Mouse (Mus musculus) cerebellum, adult 9-10 months (tissue): ENCODE measurements around the gene Col23a1.
A peak's percentile ranks its signal among the peaks of the same experiment; 100 is the strongest.
"Not testable (repeated sequence)": the region's sequence is repeated elsewhere in the genome, so short reads cannot be mapped to it uniquely, and the experiment has no call there.

ENCODE experiments used
- DNase-seq: peaks from one replicate; pipeline ENCODE4 v3.0.0; 2022

Gene Col23a1

DNA sequence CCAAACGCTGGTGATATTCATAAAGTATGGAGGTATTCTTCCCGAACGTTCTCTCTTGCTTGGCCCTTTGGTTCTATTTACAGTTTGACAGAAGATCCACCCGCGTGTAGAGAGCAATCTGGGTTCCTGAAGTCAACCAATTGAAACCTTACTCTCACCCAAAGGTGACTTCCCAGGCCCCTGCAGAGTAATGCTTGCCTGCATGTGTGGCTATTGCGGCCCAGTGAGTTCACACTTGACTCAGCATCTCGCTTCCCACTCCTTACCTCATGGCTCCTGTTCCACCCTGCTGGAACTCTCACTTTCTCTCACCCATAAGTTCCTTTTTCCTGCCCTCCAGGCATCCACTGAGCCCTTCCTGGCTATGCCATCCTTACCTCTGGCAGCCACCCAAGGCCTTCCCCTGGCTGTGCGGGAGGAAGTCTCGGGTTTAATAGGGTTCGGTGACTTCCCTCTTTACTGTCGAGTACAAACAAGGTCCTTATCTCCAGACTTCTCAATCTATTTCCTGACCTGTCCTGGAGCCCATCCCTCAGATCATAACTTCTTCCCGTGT, 38.7 kb downstream of the Col23a1 start:
- DNase-seq = no peak

DNA sequence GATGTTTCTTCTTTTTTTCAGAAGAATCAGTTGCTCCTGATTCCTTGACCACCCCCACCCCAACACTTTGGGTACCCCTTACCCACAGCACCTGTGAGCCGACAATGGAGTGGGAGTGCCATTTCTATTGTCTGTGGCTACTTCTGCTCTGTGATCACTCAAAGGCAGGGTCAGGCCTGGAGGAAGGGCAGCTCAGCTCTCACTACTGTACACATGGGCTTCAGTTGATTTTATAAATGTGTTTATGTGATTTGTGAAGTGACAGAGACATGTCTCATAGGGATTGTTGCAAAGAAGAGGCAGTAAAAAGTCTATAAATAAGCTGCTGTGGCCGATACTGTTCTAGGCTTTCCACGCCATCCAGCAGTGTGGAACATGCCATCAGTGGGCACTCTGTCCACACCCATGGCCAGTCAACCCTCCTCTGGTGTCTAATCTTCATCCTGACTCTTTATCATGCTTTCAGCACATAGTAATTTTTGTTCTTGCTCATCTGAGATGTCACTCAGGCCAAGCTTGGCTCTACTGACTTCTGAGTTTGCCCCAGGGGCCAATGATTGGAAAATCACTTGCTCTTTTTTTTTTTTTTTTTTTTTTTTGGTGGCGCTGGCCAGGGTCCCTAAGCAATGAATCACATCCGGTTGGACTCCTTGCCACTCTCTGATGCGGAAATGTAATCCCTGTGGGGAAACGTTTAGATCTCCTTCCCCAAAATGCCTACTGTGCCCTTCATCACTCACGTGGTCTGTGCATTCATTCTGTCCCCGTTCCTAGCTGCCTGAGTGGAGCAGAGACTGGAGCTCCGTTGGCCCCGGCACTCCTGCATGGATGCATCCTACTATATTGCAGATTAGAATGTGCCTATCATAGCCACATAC, 40.4 kb downstream of the Col23a1 start:
- DNase-seq = no peak

DNA sequence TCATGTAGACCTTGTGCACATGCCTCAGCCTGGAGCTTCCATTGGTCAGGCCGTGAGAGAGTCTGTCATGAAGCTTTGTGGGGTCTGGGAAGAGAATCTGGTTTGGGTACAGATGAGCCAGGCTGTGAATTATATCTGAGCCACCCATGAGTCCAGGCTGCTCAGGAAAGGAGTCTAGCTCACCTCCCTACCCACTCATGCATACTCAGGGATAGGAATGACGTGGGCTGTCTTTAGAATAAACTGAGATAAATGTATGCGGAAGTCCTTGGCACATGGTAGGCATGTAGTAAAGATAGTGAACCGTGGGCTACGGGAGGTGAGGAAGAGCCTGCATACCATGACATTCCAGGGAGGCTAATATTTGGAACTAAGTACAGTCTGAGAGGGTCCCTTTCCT, 44.3 kb downstream of the Col23a1 start:
- no peak for DNase-seq

DNA sequence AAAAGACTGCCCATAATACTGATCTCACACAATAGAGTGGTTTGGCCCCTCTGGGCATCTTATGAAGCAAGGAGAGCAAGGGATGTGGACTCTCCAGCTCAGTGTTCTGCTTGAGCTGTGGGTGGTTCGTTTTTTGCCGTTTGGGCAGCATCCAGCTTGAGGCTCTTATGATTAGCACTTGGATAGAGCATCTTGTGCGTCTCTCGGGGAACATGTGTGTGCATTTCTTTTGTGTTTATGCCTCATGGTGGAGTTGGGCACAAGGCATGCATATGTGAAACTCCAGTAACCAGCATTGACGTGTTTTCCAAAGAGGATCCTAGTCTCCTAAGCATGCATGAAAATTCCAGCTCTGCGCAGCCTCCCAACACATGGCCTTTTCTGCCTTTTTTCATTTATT, 47.9 kb downstream of the Col23a1 start:
- no peak for DNase-seq

DNA sequence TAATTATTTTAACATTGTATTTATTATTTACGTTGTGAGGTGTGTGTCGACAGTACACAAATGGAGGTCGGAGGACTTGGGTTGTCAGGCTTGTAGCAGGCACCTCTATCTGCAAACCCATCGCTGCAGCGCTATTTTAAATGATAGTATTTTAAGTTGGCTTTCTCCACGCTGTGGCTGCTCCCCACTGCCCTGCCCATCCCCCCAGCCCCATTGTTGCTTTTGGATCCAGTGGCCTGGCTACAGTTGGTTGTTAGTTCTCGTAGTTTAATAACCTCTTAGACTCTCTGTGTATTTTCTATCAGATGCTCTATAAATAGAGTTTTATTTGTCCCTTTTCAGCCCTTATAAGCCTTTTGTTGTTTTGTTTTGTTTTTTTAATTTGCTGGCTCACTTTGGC, 48.7 kb downstream of the Col23a1 start:
- no peak for DNase-seq

DNA sequence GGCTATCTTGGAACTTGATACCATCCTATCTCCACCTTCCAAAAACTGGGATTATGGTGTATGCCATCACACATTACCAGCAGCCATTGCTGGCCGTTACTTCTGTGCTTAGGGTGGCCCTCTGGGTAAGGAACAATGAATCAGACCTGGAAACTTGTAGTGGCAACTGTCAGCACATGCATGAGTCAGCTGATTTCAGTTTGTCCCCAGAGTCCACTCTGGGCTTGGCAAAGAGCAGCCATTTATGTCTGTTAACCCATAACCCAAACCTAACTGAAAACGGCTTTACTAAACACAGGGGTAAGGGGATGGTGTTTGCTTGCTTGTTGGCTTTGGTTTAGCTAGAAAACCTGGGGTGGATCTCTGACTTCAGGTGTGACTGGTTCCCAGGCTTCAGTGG, 51.4 kb downstream of the Col23a1 start:
- DNase-seq = no peak

DNA sequence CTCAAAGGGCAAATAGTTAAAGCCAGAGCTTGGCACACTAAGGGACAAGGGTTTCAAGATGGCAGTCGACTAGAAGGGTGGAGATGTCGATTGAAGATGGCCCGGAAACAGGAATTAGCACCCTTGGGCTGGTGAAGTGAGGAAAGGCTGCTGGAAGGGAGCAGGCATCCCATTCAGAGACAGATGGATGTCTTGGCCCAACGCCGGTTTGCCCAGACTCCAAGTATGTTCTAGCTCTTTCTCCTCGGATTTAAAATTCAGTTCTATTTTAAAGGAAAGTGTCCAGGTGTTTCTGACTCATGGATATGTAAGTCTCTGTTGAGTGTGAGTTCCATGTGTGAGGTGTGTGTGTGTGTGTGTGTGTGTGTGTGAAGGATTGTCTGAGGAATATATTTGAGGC, 53.1 kb downstream of the Col23a1 start:
- DNase-seq = peak; percentile 75

DNA sequence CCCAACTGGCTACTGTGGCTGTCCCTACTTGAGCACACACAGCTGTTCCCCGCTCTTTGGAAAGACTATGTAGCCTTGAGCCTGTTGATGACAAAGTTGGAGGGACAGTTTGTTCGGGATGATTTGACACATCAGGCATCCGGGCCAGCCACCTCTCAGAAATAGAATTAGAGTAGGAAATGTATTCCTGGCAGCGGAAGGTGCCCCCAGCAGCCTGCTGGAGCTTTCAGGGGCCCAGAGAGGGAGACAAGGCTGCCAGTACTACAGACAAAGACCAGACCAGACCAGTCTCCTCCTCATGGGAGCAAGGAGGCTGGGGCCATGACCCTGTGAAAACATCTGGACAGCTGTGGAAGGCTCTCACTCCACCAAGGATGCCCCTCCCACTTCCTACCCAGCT, 53.6 kb downstream of the Col23a1 start:
- peak; percentile 15 for DNase-seq

DNA sequence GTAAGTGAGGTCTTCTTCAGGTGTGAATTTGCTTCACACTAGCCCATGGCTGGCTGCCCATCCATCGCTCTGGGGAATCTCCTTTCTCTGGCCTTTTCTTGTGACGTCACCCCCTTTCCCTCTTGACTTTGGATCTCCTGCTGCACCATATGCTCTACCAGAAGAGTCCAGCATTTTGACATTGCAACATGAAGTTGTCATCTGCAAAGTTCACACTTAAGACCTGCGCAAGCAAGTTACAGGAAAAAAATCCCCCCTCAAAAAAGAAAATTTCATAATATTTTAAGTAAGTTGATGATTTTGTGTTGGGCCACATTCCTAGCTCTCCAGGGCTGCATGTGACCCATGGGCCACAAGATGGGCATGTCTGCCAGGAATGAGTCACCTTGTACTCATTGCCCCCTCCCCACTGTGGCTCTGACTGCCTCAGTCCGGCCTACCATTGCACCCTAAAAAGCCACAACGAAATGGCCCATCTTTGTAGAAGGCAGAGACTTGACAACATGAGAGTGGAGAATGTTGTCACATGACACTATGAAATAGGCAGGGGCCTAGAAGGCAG, 54.1 kb downstream of the Col23a1 start:
- DNase-seq = peak; percentile 19

DNA sequence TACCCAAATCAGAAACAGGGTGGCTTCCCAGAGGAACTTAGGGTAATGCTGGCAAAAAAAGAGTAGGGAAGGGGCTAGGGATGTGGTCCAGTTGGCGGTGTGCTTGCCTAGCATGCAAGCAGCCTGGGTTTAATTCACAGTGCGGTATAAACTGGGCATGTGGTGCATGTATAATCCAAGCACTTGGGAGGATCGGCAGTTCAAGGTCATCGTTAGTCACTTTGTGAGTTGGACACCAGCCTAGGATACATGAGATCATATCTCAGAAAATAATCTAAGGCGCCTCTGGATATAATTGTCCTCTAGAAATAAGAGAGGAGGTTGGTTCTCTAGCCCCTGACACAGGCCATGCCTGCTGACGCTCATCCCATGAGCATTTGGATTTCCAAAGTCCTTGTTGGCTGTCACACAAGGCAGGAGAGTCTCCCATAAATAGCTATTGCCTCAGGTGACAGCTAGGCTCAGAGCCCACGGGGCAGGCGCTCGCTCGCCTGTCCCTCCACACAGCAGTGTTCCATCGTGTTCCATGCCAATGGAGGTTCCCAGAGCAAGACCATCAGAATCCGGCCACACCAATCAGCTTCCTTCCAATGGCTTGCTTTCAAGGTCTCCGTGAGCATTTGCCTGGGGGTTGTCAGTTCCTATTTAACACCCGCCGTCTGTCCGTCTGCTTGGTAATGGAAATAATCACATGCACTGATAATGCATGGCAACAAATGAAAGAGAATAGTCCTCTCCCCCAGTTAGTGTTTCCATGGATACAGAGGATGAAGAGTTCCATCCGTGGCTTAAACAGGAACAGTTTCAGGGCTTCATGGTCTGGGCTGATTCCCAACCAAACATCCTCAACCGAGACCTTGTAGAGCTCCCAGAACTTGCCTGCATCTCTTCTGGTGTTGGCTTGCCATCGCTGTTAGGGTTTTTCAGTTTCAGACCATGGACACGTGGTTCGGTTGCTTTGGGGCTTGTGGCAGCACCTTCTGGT, 56.1 kb downstream of the Col23a1 start:
- DNase-seq = peak; percentile 41

DNA sequence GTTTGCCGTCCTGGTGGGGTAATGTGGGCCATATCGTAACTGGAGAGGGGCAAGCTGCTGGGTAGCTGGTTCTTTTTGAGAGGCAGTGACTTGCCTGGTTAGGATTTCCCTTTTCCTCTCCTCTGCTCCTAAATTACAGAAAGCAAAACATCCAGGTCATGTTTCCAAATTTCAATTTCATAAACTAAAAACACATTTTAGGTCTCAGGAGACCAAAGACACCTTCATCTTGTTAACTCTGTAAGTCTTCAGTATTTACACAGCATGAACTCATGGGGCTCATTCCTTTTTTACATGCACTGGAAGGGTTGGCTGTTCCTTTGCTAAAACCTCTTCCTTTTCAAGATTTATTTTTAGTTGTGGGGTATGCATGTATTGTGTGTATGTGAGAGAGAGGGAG, 58.0 kb downstream of the Col23a1 start:
- no peak for DNase-seq

DNA sequence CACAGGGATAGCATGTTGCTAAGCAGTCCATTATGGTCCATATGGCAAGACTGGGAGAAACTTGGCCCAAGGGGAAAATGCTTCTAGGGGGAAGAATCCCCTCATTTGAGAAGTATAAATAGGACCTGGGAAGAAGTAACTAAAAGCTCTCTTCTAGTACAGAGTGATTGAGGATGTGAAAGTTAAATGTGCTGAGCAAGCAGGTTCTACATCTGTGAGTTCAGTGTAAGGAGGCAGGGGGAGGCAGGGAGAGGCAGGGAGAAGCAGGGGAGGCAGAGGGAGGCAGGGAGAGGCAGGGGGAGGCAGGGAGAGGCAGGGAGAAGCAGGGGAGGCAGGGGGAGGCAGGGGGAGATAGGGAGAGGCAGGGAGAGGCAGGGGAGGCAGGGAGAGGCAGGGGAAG, 59.9 kb downstream of the Col23a1 start:
- no peak for DNase-seq

DNA sequence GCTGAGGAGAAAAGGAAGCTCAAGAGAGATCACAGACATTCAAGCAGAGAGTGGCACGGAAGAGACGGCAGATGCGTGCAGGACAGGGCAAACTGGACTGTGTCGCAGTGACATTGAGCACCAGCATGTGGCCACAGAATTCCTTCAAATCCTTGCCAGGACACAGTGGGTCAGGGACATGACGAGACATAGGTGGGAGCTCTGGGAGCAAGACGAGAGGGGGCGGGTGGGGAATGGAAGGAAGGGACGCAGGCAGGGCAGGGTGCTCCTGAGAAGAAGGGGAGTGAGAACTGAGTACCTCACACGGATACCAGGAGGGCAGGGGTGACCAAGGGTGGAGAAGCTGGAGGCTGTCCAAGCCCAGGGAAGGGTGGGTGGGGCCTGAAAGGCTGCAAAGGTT, 61.4 kb downstream of the Col23a1 start:
- DNase-seq = no peak

DNA sequence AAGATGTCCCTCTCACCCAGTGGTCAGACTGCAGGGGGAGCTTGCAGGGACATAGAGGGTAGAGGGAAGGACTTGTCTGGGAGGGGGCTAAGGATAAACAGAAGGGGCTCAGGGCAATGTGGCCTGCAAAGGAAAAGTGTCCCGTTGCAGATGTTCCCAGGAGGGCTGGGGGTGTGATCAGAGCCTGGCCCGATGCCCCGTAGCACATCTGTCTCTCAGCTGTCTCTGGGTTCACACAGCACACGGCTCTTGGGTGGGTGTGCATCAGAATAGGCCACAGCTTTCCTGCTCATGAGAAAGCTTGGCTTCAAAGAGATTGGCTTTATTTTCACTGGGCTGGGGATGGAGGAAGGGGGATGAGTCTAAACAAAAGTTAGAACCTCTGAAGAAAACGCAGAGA, 62.1 kb downstream of the Col23a1 start:
- DNase-seq = no peak

DNA sequence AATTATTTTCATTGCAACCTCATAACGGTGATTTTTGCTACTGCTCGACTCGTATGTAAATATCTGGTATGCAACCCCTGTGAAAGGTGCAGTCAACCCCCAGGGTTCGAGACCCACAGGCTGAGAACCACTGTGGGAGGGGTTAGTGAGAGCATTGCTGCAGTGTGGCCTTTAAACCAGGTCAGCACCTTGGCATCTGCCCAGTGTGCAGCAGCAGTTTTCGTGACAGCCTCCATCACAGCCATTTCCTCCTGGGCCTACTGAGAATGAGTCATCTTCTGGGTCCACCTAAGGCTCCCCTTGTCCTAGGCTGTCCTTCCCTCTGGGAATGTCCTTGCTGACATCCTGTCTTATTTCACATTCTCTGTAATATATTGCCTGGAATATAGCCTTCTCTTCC, 64.0 kb downstream of the Col23a1 start:
- no peak for DNase-seq

DNA sequence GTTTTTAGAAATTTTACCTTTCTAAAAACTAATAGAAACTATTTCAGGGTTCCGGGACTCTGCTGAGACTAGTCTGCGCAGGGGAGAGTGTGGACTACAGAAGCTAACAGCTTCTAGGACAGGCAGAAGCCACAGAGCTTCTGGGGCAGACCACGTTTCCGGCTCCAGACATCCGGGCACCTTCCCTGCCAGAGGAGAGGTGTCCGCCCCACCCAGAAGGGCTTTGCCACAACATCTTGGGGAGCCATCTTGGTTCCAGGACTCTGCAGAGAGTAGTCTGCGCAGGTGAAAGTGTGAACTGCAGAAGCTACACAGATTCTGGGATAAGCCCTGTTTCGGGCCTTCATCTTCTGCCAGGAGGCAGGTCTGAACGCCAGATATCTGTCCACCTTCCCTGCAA, 69.3 kb downstream of the Col23a1 start:
- DNase-seq = not testable (repeated sequence)

DNA sequence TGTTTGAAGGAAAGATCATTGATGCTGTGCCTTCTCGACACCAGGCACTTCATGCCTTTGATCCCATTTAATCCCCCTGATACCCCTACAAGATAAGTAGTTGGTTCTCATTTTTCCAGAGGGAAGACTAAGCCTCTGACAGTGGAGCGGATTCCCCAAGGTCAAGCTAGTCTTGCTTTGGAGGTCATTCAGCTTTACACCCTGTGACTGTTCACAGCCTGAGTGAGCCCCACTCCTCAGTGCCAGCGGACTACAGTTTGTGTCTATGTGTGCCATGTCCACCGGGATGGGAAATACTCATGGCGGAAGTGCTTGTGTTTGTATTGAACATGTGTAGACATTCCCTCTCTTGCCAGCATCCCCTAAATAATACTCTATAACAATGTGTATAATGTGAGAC, 74.6 kb downstream of the Col23a1 start:
- no peak for DNase-seq

DNA sequence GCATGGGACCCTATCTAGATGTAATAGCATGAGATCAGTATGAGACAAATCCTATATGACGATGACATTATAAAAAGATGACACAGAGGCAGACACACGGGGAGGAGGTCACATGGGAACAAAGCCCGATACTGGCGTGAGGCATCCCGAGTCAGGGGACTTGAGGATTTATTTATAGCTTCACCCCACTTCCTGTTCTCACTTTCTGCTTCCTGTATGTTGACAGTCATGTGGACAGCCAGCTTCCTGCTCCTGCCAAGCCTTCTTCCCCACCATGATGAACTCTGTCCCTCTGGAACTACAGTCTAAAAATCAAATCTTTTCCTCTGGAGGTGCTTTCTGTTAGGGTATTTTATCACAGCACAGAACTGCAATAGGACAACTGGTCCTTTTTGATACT, 77.6 kb downstream of the Col23a1 start:
- no peak for DNase-seq

DNA sequence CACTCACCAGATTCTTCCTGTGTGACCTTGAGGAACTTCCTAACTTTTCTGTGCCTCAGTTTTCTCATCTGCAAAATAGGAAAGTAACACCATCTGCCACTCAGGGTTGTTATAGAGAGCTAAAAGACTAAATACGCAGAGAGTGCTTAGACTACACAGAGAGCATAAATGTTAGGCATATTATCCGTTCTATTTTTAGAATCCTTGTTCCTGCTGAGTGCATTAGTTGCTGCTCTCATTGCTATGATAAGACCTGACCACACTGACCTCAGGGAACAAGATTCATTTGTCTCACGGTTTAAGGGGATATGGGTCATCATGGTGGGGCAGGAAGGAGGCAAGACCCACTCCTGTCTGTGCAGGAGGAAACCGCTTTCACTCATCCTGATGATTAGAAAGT, 80.6 kb downstream of the Col23a1 start:
- DNase-seq = no peak

DNA sequence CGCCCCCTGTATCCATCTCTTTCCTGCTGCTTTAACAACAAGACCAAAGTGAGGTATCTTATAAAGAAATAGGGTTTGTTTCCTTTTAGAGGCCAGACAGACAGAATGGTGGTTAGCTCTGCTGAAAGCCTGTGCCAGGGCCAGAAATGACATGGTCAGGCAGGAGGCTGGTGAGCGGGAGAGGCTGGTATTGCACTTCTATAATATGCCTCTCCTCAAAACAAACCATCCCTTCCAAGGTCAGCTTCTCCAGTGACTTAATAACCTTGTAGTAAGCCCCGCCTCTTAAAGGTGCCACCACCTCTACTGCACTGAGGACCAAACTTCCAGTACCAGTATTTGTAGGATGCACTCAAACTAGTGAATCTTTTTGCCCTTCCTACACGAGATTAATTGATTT, 81.6 kb downstream of the Col23a1 start:
- no peak for DNase-seq

DNA sequence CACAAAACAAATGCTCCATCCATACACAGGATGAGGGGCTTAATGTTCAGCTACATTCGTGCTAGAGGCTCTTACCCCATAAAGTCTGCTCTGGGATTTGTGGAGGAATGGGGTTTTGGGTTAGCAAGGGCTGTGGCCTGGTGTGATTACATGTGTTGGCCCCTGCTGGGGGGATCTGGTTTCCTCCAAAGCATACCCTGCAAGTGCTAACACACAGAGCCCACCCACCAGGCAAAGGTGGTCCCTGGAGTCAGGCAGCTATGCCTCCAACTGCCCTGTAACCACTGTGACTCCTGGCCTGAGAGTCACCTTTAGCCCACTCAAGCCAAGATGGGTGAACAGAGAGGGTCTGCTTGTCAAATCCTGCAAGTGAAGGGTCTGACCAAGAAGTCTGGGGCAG, 82.2 kb downstream of the Col23a1 start:
- no peak for DNase-seq

DNA sequence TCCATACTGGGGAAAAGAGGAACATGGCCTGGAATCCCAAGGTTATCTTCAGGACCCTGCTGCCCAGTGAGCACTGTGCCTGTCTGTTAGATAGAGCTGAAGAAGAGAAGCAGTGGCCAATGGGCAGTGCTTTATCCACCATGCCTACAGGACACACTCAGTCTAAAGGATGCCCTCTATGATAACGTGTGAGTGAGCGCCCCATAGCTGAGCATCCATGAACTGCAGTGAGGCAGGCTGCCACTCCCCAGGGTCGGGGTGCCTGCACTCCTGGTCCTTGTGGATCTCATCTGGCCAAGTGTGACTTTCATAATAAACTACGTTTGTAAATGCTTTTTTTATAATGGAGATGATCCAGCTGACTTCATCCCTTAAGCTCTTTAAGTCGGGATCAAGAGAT, 87.5 kb downstream of the Col23a1 start:
- no peak for DNase-seq

DNA sequence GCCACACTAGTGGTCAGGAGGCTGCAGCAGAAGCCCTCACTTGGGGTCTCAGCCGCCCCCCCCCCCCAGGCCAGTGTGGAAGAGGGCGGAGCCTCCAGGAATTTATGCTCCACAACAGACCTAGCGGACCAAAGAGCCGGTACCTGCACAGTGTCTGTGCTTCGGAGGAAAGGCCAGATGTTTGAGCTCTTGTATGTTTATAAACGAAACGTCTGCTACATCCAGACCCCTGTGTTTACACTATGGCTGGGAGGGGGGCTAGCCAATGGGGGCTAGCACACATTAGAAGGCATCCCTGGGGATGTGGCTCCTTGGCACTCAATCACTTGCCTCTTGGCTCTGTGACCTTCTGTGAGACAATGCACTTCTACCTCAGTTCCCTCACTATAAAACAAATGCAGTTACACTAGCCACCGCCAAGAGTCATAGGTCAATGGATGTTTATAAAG, 99.2 kb downstream of the Col23a1 start:
- no peak for DNase-seq
